Mouse (Mus musculus) MEL (cell line): Measurements from ENCODE around the gene Usp42. TPM values are rescaled to one million over a fixed set of nuclear protein-coding genes. Genes with fewer than 3 reads are reported as not detected.

Source experiments
- DNase-seq: peaks from one replicate; pipeline ENCODE4 v3.0.0; 2011; ENCODE audit warnings: low read depth, low spot score
- H3K27ac ChIP-seq: 2 replicates; pipeline ENCODE4 v1.5.1; 2012; ENCODE audit warnings: low read depth, mild to moderate bottlenecking, control low read depth, low read length, moderate library complexity; ENCODE audit not compliant: control insufficient read depth
- H3K27me3 ChIP-seq, 2 experiments: fragments of 150-350 bp in 1 of 2; sonication (generic) in 1 of 2; 2 replicates each; pipeline ENCODE4 v1.6.1; 2012; ENCODE audit warnings: low read length in 2 of 2, mild to moderate bottlenecking in 2 of 2, improper control_type of control experiment in 1 of 2, moderate library complexity in 1 of 2; ENCODE audit not compliant: insufficient read depth in 2 of 2, control insufficient read depth in 1 of 2
- H3K36me3 ChIP-seq, 2 experiments: 2 replicates each; pipeline ENCODE4 v1.6.1; 2012 to 2014; ENCODE audit warnings: low read length in 2 of 2, improper control_type of control experiment in 1 of 2, inconsistent platforms in 1 of 2, mild to moderate bottlenecking in 1 of 2; ENCODE audit not compliant: insufficient read depth in 2 of 2, control insufficient read depth in 1 of 2
- H3K4me1 ChIP-seq, 2 experiments: fragments of 150-350 bp in 1 of 2; sonication (generic) in 1 of 2; 2 replicates each; pipeline ENCODE4 v1.6.1; 2012; ENCODE audit warnings: low read length in 2 of 2, improper control_type of control experiment in 1 of 2, mild to moderate bottlenecking in 1 of 2; ENCODE audit not compliant: insufficient read depth in 2 of 2, control insufficient read depth in 1 of 2
- H3K4me3 ChIP-seq, 2 experiments: fragments of 150-350 bp in 1 of 2; sonication (generic) in 1 of 2; 2 replicates each; pipeline ENCODE4 v1.5.1; 2012; ENCODE audit warnings: low read depth in 2 of 2, low read length in 2 of 2, mild to moderate bottlenecking in 2 of 2, moderate library complexity in 2 of 2, control low read depth in 1 of 2, improper control_type of control experiment in 1 of 2; ENCODE audit not compliant: control insufficient read depth in 1 of 2, insufficient read depth in 1 of 2
- H3K79me2 ChIP-seq: 2 replicates; pipeline ENCODE4 v1.6.1; 2012; ENCODE audit warnings: mild to moderate bottlenecking, low read length, moderate library complexity; ENCODE audit not compliant: control insufficient read depth, poor library complexity, insufficient read depth
- H3K9ac ChIP-seq: 2 replicates; pipeline ENCODE4 v1.6.1; 2012; ENCODE audit warnings: low read depth, mild to moderate bottlenecking, control low read depth, low read length, moderate library complexity; ENCODE audit not compliant: control insufficient read depth, poor library complexity, severe bottlenecking
- H3K9me3 ChIP-seq: fragments of 150-350 bp; sonication (generic); replicated peaks from 2 replicates; pipeline ENCODE4 v1.6.1; 2012; ENCODE audit warnings: mild to moderate bottlenecking, low read length, improper control_type of control experiment, moderate library complexity; ENCODE audit not compliant: insufficient read depth
- CHD2 ChIP-seq: IDR thresholded peaks from 2 replicates; pipeline ENCODE4 v1.6.1; 2011; ENCODE audit warnings: low read length, improper control_type of control experiment
- CTCF ChIP-seq, 3 experiments: IDR thresholded peaks in 2 of 3; conservative IDR thresholded peaks in 1 of 3; 2 replicates each; pipeline ENCODE4 v1.5.1; 2011 to 2012; ENCODE audit warnings: low read length in 3 of 3, low read depth in 2 of 3, mild to moderate bottlenecking in 2 of 3, improper control_type of control experiment in 1 of 3, inconsistent platforms in 1 of 3, mixed read lengths in 1 of 3, moderate library complexity in 1 of 3; ENCODE audit not compliant: control insufficient read depth in 1 of 3, insufficient read depth in 1 of 3, poor library complexity in 1 of 3, severe bottlenecking in 1 of 3
- EP300 ChIP-seq, 2 experiments: IDR thresholded peaks; 2 replicates each; pipeline ENCODE4 v1.6.1; 2011; ENCODE audit warnings: improper control_type of control experiment in 2 of 2, low read length in 2 of 2, low read depth in 1 of 2, mild to moderate bottlenecking in 1 of 2
- GABPA ChIP-seq: IDR thresholded peaks from 2 replicates; pipeline ENCODE4 v1.6.1; 2012; ENCODE audit warnings: low read depth, mild to moderate bottlenecking, inconsistent platforms, low read length, improper control_type of control experiment, moderate library complexity
- HCFC1 ChIP-seq: IDR thresholded peaks from 2 replicates; pipeline ENCODE4 v1.6.1; 2012; ENCODE audit warnings: low read depth, mild to moderate bottlenecking, inconsistent platforms, low read length, improper control_type of control experiment, moderate library complexity
- JUND ChIP-seq: IDR thresholded peaks from 2 replicates; pipeline ENCODE4 v1.6.1; 2011; ENCODE audit warnings: low read depth, mild to moderate bottlenecking, improper control_type of control experiment, low read length
- MAFK ChIP-seq: IDR thresholded peaks from 2 replicates; pipeline ENCODE4 v1.6.1; 2011; ENCODE audit warnings: low read depth, mild to moderate bottlenecking, low read length, improper control_type of control experiment, borderline replicate concordance
- MAX ChIP-seq: IDR thresholded peaks from 2 replicates; pipeline ENCODE4 v1.6.1; 2011; ENCODE audit warnings: low read length, improper control_type of control experiment
- MYB ChIP-seq: IDR thresholded peaks from 2 replicates; pipeline ENCODE4 v1.6.1; 2011; ENCODE audit warnings: mild to moderate bottlenecking, low read depth, low read length, improper control_type of control experiment
- NELFE ChIP-seq: IDR thresholded peaks from 2 replicates; pipeline ENCODE4 v1.6.1; 2011; ENCODE audit warnings: low read depth, low read length, improper control_type of control experiment
- NRF1 ChIP-seq: IDR thresholded peaks from 2 replicates; pipeline ENCODE4 v1.6.1; 2014; ENCODE audit warnings: low read depth, mild to moderate bottlenecking, inconsistent platforms, low read length, improper control_type of control experiment, moderate library complexity; ENCODE audit not compliant: poor library complexity, insufficient read depth, severe bottlenecking
- POLR2AphosphoS2 ChIP-seq: IDR thresholded peaks from 2 replicates; pipeline ENCODE4 v1.6.1; 2011; ENCODE audit warnings: low read length, improper control_type of control experiment
- RAD21 ChIP-seq: IDR thresholded peaks from 2 replicates; pipeline ENCODE4 v1.6.1; 2011; ENCODE audit warnings: mild to moderate bottlenecking, low read depth, low read length, improper control_type of control experiment
- RCOR1 ChIP-seq: IDR thresholded peaks from 2 replicates; pipeline ENCODE4 v1.6.1; 2012; ENCODE audit warnings: low read depth, mild to moderate bottlenecking, inconsistent platforms, low read length, improper control_type of control experiment
- SIN3A ChIP-seq: IDR thresholded peaks from 2 replicates; pipeline ENCODE4 v1.6.1; 2012; ENCODE audit warnings: low read length, improper control_type of control experiment, inconsistent platforms
- SMC3 ChIP-seq: IDR thresholded peaks from 2 replicates; pipeline ENCODE4 v1.6.1; 2011; ENCODE audit warnings: low read depth, low read length, improper control_type of control experiment
- TAL1 ChIP-seq: IDR thresholded peaks from 2 replicates; pipeline ENCODE4 v1.6.1; 2012; ENCODE audit warnings: mild to moderate bottlenecking, inconsistent platforms, low read length, moderate library complexity, mixed read lengths
- UBTF ChIP-seq: IDR thresholded peaks from 2 replicates; pipeline ENCODE4 v1.6.1; 2012; ENCODE audit warnings: low read depth, mild to moderate bottlenecking, inconsistent platforms, low read length, improper control_type of control experiment, moderate library complexity, borderline replicate concordance; ENCODE audit not compliant: insufficient read depth
- USF1 ChIP-seq: IDR thresholded peaks from 2 replicates; pipeline ENCODE4 v1.6.1; 2014; ENCODE audit warnings: low read depth, mild to moderate bottlenecking, inconsistent platforms, low read length, improper control_type of control experiment, moderate library complexity
- ZC3H11A ChIP-seq: IDR thresholded peaks from 2 replicates; pipeline ENCODE4 v1.6.1; 2012; ENCODE audit warnings: low read depth, mild to moderate bottlenecking, inconsistent platforms, low read length, improper control_type of control experiment
- ZNF384 ChIP-seq: IDR thresholded peaks from 2 replicates; pipeline ENCODE4 v1.6.1; 2012; ENCODE audit warnings: low read depth, mild to moderate bottlenecking, inconsistent platforms, low read length, improper control_type of control experiment
- polyA plus RNA-seq, 2 experiments: library from polyadenylated mRNA; stranded (reverse) in 1 of 2; unstranded in 1 of 2; fragments of >175 nt in 1 of 2; fragments of >200 nt in 1 of 2; gene quantifications; 2 replicates each; pipeline versions ENCODE4 v1.2.1 to v1.2.4; 2012; ENCODE audit warnings: low replicate concordance in 2 of 2, low read depth in 1 of 2; ENCODE audit not compliant: insufficient read length in 2 of 2, insufficient read depth in 1 of 2, missing spikeins in 1 of 2
- total RNA-seq: library from RNA; depleted of rRNA; stranded (reverse); fragments of 300-350 nt; gene quantifications from 2 replicates; pipeline ENCODE4 v1.2.3, GENCODE M21; 2012

Usp42 gene
- total and polyA plus RNA-seq, 3 experiments = 8.1 to 18.6 TPM; not detected in 1

DNA sequence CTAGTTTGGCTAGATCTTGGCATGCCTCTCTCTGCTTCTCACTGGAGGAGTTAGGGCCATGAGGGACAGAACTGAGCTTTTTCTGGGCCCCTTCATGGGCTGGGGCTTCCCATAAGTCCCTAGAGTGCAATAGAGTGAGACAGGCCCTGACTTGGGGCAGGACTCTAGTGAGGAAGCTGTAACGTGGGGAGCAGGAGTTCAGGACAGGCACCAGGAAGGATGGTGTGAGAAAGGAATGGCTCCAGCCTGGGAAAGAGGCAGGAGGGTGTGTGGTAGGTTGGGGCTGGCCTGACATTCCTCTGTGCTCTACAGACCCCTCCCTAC lies 26.5 kb downstream of the Usp42 start:
- Histone ChIP-seq H3K9me3 (no peaks in the 10 kb centered on the region), H3K79me2 (no peaks in the 10 kb centered on the region), H3K27me3 (no peaks in the 10 kb centered on the region), H3K36me3 (peaks cover 3 to 7% of the 10 kb centered on the region in 2 experiments; a peak in 3 of 4 replicates), H3K4me1 (peaks cover 8 to 13% of the 10 kb centered on the region in 2 experiments), H3K27ac (peak overlapping the region; percentile 34), H3K9ac (no peak overlapping the region), H3K4me3 (no peak overlapping the region)
- no peak for DNase-seq
- TF ChIP-seq UBTF (no peak), SMC3 (no peak), RAD21 (no peak), MYB (no peak), ZNF384 (no peak), USF1 (no peak), JUND (no peak), HCFC1 (no peak), POLR2AphosphoS2 (no peak), MAX (no peak), SIN3A (no peak), TAL1 (no peak), CTCF (IDR thresholded peaks at IDR 0.05 in 2 of 3, conservative IDR thresholded peaks at IDR 0.05 in 1 of 3; ENCODE audit: control insufficient read depth in 1 of 3, insufficient read depth in 1 of 3, low read depth in 2 of 3, low read length in 3 of 3, poor library complexity in 1 of 3, severe bottlenecking in 1 of 3) (no peak), EP300 (IDR thresholded peaks at IDR 0.05; ENCODE audit: low read depth in 1 of 2, low read length in 2 of 2) (no peak), MAFK (no peak), ZC3H11A (no peak), NRF1 (no peak), CHD2 (no peak), RCOR1 (no peak), GABPA (no peak)

DNA sequence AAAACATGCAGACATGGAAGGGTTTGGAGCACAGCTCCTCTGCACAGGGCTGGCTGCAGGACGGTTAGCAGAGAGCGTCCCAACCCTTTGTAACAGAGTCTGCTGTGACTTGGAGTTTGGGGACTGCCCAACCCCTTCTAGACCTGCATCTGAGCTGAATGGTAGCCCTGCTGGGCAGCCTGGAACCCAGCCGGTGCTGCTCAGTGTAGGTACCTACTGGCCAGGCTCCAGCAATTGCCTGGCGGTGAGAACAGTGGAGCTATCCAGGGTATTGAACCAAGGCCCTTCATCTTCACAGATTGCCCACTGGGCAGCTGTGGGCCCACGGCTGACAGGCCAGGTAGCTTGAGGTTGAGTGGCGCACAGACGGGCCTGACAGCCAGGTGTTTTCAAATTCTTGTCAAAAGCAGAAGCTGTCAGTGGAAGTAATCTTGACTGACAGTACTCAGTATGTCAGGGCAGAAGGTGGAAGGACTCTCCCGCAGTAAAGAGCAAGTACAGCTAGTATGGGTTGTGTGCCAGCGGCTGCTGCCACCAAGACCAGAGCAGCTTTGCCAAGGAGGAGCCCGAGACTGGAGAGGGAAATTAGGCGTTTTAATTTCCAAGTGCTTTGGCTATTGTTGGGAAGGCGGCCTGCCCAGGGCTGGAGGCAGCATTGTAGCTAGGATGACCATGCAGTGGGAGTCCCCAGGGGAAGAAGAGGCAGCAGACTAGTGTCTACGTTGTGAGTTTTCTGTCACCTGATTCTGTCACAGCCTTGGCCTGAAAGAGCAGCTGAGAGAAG lies 27.0 kb downstream of the Usp42 start:
- Histone ChIP-seq H3K36me3 (peaks cover 3 to 6% of the 10 kb centered on the region in 2 experiments; a peak in 3 of 4 replicates), H3K4me3 (no peak overlapping the region), H3K79me2 (no peaks in the 10 kb centered on the region), H3K27me3 (no peaks in the 10 kb centered on the region), H3K9ac (no peak overlapping the region), H3K4me1 (peaks cover 8 to 13% of the 10 kb centered on the region in 2 experiments), H3K9me3 (no peaks in the 10 kb centered on the region), H3K27ac (no peak overlapping the region)
- no peak for TF ChIP-seq NELFE
- TF ChIP-seq SIN3A = peak; percentile 30; the same call in 1 of the 2 replicates
- no peak for DNase-seq
